Mouse (Mus musculus): ENCODE data around the gene Lig1. TPM values are rescaled to one million over a fixed set of nuclear protein-coding genes. Genes with fewer than 3 reads are reported as not detected.

The Lig1 gene
- polyA plus RNA-seq, 2 experiments = 70.0 to 117 TPM

DNA sequence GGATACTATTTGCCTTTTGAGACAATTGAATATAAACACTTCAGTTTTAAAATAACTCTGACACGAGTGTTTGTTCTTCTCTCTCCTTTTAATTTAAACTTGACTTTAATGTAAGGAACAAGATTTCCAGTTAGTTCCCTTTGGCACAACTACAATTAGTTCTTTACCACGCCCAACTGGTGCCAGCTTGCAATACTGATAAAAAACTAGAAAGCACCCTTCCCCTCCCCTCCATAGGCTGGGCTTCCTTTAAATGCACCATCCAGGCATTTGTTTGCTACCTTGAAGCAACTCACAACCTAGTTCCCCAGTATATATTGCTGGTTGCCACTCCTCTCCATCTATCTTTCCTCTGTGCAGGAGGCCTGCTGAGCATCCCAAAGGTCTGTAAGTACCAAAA is 47.2 kb downstream of the Lig1 start, which contains the start of gene Pla2g4c:
Pla2g4c (plus strand) TSS at position 340 of the 400 bp plus-strand sequence.
- H3K4me1 ChIP-seq (replicated peaks; ENCODE audit: control insufficient read depth in 2 of 2, insufficient read depth in 2 of 2, low read length in 1 of 2) = peaks cover 4 to 6% of the 10 kb centered on the region in 2 experiments; a peak in 3 of 4 replicates
- DNase-seq (ENCODE audit: low read depth in 3 of 3, low spot score in 3 of 3) (peak; percentile 11 to 24 (median 17)), ATAC-seq (ENCODE audit: insufficient read depth) (peak; percentile 62)
- TF ChIP-seq CTCF (IDR thresholded peaks at IDR 0.05; ENCODE audit: low read depth) (no peak), EP300 (IDR thresholded peaks at IDR 0.05; ENCODE audit: low read depth) (no peak)
- no peaks in the 10 kb centered on the region; the same call in none of the 2 replicates for H3K36me3 ChIP-seq (replicated peaks; ENCODE audit: control insufficient read depth, insufficient read depth, low read depth)
- no peak within 1 kb of the TSS for H3K4me2 ChIP-seq (ENCODE audit: low read depth)
- no peaks in the 10 kb centered on the region for H3K27me3 ChIP-seq (ENCODE audit: control insufficient read depth, insufficient read depth, low read length)
- H3K4me3 ChIP-seq (ENCODE audit: insufficient read depth in 1 of 2, low read depth in 2 of 2, low read length in 2 of 2) = no peak within 1 kb of the TSS
- H3K9me3 ChIP-seq (ENCODE audit: control insufficient read depth, low read length) = no peaks in the 10 kb centered on the region
- H3K27ac ChIP-seq = no peak within 1 kb of the TSS
- 42% methylated on average over 2 of the region's 2 CpGs for WGBS (ENCODE audit: insufficient replicate concordance)
- H3K9ac ChIP-seq (replicated peaks) = no peak within 1 kb of the TSS

DNA sequence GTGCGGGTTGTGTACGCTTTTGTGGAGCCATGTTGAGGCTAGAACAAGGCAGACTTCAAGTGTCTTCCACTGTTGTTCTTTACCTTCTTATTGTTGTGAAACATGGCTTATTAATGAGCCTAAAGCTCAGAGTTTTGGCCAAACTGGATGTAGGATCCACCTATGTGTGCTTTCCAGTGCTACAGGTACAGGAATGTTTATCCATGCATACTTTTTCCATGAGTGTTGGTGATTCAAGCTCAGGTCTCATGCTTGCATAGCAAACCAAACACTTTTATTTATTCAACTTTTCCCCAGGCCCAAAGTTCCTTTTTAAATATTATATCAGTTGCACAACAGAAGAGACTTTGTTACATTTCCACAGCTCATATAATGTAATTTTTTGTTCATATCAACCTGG is 53.5 kb downstream of the Lig1 start:
- Histone ChIP-seq H3K4me1 (replicated peaks; ENCODE audit: control insufficient read depth in 2 of 2, insufficient read depth in 2 of 2, low read length in 1 of 2) (no peaks in the 10 kb centered on the region), H3K9me3 (ENCODE audit: control insufficient read depth, low read length) (no peaks in the 10 kb centered on the region), H3K36me3 (replicated peaks; ENCODE audit: control insufficient read depth, insufficient read depth, low read depth) (peaks cover 13% of the 10 kb centered on the region), H3K9ac (replicated peaks) (no peak overlapping the region), H3K4me2 (ENCODE audit: low read depth) (no peak overlapping the region), H3K27ac (no peak overlapping the region), H3K4me3 (ENCODE audit: insufficient read depth in 1 of 2, low read depth in 2 of 2, low read length in 2 of 2) (no peak overlapping the region), H3K27me3 (ENCODE audit: control insufficient read depth, insufficient read depth, low read length) (no peaks in the 10 kb centered on the region)
- no peak for DNase-seq (ENCODE audit: low read depth in 3 of 3, low spot score in 3 of 3)
- TF ChIP-seq CTCF (IDR thresholded peaks at IDR 0.05; ENCODE audit: low read depth) (no peak), EP300 (IDR thresholded peaks at IDR 0.05; ENCODE audit: low read depth) (no peak)
- WGBS (ENCODE audit: insufficient replicate concordance) = 80% methylated on average over 2 of the region's 2 CpGs
- no peak for ATAC-seq (ENCODE audit: insufficient read depth)

DNA sequence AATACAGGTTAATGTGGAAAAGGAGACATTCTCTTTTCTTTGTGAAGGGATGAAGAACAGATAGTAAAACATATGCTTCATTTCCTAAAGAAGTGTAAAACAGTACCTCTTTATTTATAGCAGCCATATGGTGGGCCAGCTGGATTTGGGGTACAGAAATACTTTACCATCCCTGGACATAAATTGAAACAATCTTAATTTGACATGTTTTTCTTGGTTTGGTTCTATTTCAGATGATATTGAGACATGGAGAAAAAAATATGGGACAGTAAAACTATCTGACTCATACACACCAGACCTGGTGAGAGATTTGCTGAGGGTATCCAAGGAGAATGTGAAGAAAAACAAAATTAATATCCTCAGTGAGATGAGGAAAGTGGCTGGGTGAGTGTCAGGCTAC is 78.9 kb downstream of the Lig1 start:
- Histone ChIP-seq H3K4me1 (replicated peaks; ENCODE audit: control insufficient read depth in 2 of 2, insufficient read depth in 2 of 2, low read length in 1 of 2) (no peaks in the 10 kb centered on the region), H3K27me3 (ENCODE audit: control insufficient read depth, insufficient read depth, low read length) (no peaks in the 10 kb centered on the region), H3K27ac (no peak overlapping the region), H3K9me3 (ENCODE audit: control insufficient read depth, low read length) (no peaks in the 10 kb centered on the region), H3K9ac (replicated peaks) (no peak overlapping the region), H3K4me3 (ENCODE audit: insufficient read depth in 1 of 2, low read depth in 2 of 2, low read length in 2 of 2) (no peak overlapping the region), H3K4me2 (ENCODE audit: low read depth) (no peak overlapping the region), H3K36me3 (replicated peaks; ENCODE audit: control insufficient read depth, insufficient read depth, low read depth) (peaks cover 30% of the 10 kb centered on the region)
- TF ChIP-seq EP300 (IDR thresholded peaks at IDR 0.05; ENCODE audit: low read depth) = no peak
- no peak for TF ChIP-seq CTCF (IDR thresholded peaks at IDR 0.05; ENCODE audit: low read depth)
- DNase-seq (ENCODE audit: low read depth in 3 of 3, low spot score in 3 of 3) (no peak), ATAC-seq (ENCODE audit: insufficient read depth) (no peak)

Other genes starting within 250 kb of the Lig1 start
- 42.5 and 92.3 TPM in 2 replicates for gene Chmp2a, start 242.5 kb upstream of the Lig1 start, polyA plus RNA-seq (2012; rRNA removed)
- gene Chmp2a, start 242.5 kb upstream of the Lig1 start, polyA plus RNA-seq (2014; fragmentation: Nextera tagmentation; extraction: Ambion mirVana) = 133 and 136 TPM in 2 replicates
- 89.9 and 100 TPM in 2 replicates for gene Ube2m, start 239.0 kb upstream of the Lig1 start, polyA plus RNA-seq (2012; rRNA removed)
- gene Ube2m, start 239.0 kb upstream of the Lig1 start, polyA plus RNA-seq (2014; fragmentation: Nextera tagmentation; extraction: Ambion mirVana) = 80.7 and 92.2 TPM in 2 replicates
- 0.54 and 0.80 TPM in 2 replicates for gene Mzf1, start 222.5 kb upstream of the Lig1 start, polyA plus RNA-seq (2012; rRNA removed)
- gene Mzf1, start 222.5 kb upstream of the Lig1 start, polyA plus RNA-seq (2014; fragmentation: Nextera tagmentation; extraction: Ambion mirVana) = 0.14 and 0.27 TPM in 2 replicates
- gene Vmn1r85, start 182.1 kb upstream of the Lig1 start, polyA plus RNA-seq (2012; rRNA removed) = not detected in 2 replicates
- gene Vmn1r85, start 182.1 kb upstream of the Lig1 start, polyA plus RNA-seq (2014; fragmentation: Nextera tagmentation; extraction: Ambion mirVana) = not detected in 2 replicates
- not detected in 2 replicates for gene Vmn1r86, start 157.4 kb upstream of the Lig1 start, polyA plus RNA-seq (2012; rRNA removed)
- gene Vmn1r86, start 157.4 kb upstream of the Lig1 start, polyA plus RNA-seq (2014; fragmentation: Nextera tagmentation; extraction: Ambion mirVana) = not detected in 2 replicates
- gene Vmn1r87, start 137.1 kb upstream of the Lig1 start, polyA plus RNA-seq (2012; rRNA removed) = not detected in 2 replicates
- not detected in 2 replicates for gene Vmn1r87, start 137.1 kb upstream of the Lig1 start, polyA plus RNA-seq (2014; fragmentation: Nextera tagmentation; extraction: Ambion mirVana)
- gene Vmn1r88, start 117.7 kb upstream of the Lig1 start, polyA plus RNA-seq (2012; rRNA removed) = not detected in 2 replicates
- 0.03 TPM in 1 of 2 replicates, not detected in the other for gene Vmn1r88, start 117.7 kb upstream of the Lig1 start, polyA plus RNA-seq (2014; fragmentation: Nextera tagmentation; extraction: Ambion mirVana)
- not detected in 2 replicates for gene Vmn1r89, start 64.3 kb upstream of the Lig1 start, polyA plus RNA-seq (2012; rRNA removed)
- not detected in 2 replicates for gene Vmn1r89, start 64.3 kb upstream of the Lig1 start, polyA plus RNA-seq (2014; fragmentation: Nextera tagmentation; extraction: Ambion mirVana)
- gene Zswim9, start 1.4 kb downstream of the Lig1 start, polyA plus RNA-seq (2012; rRNA removed) = 1.2 and 1.8 TPM in 2 replicates
- gene Zswim9, start 1.4 kb downstream of the Lig1 start, polyA plus RNA-seq (2014; fragmentation: Nextera tagmentation; extraction: Ambion mirVana) = 1.7 and 2.4 TPM in 2 replicates
- 1.6 and 1.8 TPM in 2 replicates for gene Pla2g4c, start 47.4 kb downstream of the Lig1 start, polyA plus RNA-seq (2012; rRNA removed)
- 1.4 and 1.7 TPM in 2 replicates for gene Pla2g4c, start 47.4 kb downstream of the Lig1 start, polyA plus RNA-seq (2014; fragmentation: Nextera tagmentation; extraction: Ambion mirVana)
- gene Cabp5, start 120.8 kb downstream of the Lig1 start, polyA plus RNA-seq (2012; rRNA removed) = 0.03 and 0.06 TPM in 2 replicates
- gene Cabp5, start 120.8 kb downstream of the Lig1 start, polyA plus RNA-seq (2014; fragmentation: Nextera tagmentation; extraction: Ambion mirVana) = not detected in 2 replicates
- gene Bsph1, start 173.6 kb downstream of the Lig1 start, polyA plus RNA-seq (2012; rRNA removed) = not detected in 2 replicates
- gene Bsph1, start 173.6 kb downstream of the Lig1 start, polyA plus RNA-seq (2014; fragmentation: Nextera tagmentation; extraction: Ambion mirVana) = not detected in 2 replicates

Data from liver, embryonic 14.5 days (tissue).